Mouse (Mus musculus): Measurements from ENCODE around the gene Cldn8. TPM values are rescaled to one million over a fixed set of nuclear protein-coding genes. Genes with fewer than 3 reads are reported as not detected.

Gene Cldn8
- 40.5 and 44.3 TPM in 2 replicates for polyA plus RNA-seq (2012; rRNA removed)

DNA sequence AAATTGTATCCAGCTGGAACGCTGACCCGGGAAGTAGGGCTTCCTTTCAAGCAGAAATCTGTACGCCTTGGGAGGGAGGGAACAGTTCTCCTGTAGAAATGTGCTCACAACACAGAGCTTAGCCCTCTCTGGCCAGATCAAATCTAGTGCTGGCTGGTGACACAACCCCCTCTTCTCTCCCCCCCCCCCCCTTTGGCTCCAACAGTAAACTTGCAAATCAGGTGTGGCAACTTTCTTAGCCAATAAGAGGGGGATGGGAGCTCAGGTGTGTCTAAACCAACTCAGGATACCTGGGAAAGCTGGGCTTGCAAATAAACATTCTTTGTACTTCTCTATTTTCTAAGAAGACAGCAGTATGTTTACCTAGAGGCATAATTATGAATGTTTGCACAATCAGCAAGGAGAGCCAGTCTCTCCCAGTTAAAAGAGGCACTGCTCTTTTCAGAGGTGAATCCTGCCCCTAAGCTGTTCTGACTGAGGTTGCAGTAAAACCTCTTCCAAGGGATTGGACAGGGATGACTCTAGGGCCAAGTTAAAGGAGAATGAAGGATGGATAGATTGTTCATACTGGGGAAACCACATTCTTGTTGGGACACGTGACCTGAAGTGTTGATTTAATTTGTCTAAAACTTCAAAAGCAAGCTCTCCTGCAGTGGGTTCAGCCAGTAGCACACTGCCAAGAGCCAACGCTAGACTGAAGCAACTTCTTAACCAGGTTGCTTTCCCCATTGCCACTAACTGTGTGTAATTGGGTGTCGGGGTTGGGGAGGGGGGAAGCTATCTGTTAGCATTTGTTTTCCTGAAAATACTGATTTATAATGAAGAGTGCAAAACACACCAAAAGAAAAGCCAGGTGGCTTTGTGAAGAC, at the start of gene Cldn8:
Cldn8 (minus strand) TSS at position 139 of the 869 bp plus-strand sequence.

GRCm38 (mm10) chr16:88611922-88612321, 48.9 kb upstream of the Cldn8 start, which contains the start of gene Krtap24-1:
Gene Krtap24-1, minus strand, starts transcription at chr16:88612279.

Other genes with a start within 250 kb of the Cldn8 start
- gene Cldn17, start 56.2 kb downstream of the Cldn8 start, polyA plus RNA-seq (2012; rRNA removed): not detected in 2 replicates
- not detected in 2 replicates for gene Krtap24-1, start 49.1 kb upstream of the Cldn8 start, polyA plus RNA-seq (2012; rRNA removed)
- gene 2310079G19Rik, start 64.5 kb upstream of the Cldn8 start, polyA plus RNA-seq (2012; rRNA removed): 28.8 and 37.2 TPM in 2 replicates
- 0.12 TPM in 1 of 2 replicates, not detected in the other for gene Krtap26-1, start 84.6 kb upstream of the Cldn8 start, polyA plus RNA-seq (2012; rRNA removed)
- gene Krtap27-1, start 108.5 kb upstream of the Cldn8 start, polyA plus RNA-seq (2012; rRNA removed): not detected in 2 replicates
- not detected in 2 replicates for gene 2310061N02Rik, start 144.8 kb upstream of the Cldn8 start, polyA plus RNA-seq (2012; rRNA removed)
- not detected in 2 replicates for gene Krtap13-1, start 165.7 kb upstream of the Cldn8 start, polyA plus RNA-seq (2012; rRNA removed)
- 1.9 and 2.4 TPM in 2 replicates for gene Krtap13, start 188.5 kb upstream of the Cldn8 start, polyA plus RNA-seq (2012; rRNA removed)
- gene 2310034C09Rik, start 195.7 kb upstream of the Cldn8 start, polyA plus RNA-seq (2012; rRNA removed): 0.29 and 1.1 TPM in 2 replicates
- gene 2310057N15Rik, start 211.0 kb upstream of the Cldn8 start, polyA plus RNA-seq (2012; rRNA removed): not detected in 2 replicates
- gene Gm5965, start 214.7 kb upstream of the Cldn8 start, polyA plus RNA-seq (2012; rRNA removed): not detected in 2 replicates
- gene Gm20741, start 249.0 kb upstream of the Cldn8 start, polyA plus RNA-seq (2012; rRNA removed): not detected in 2 replicates